Mouse (Mus musculus) kidney, adult 9 months (tissue): ENCODE measurements around the gene Golph3.
"Not testable (repeated sequence)": the region's sequence is repeated elsewhere in the genome, so short reads cannot be mapped to it uniquely, and the experiment has no call there.

ENCODE experiments used
- DNase-seq: peaks from one replicate; pipeline ENCODE4 v3.0.0; 2022

Golph3 gene

GRCm38 (mm10) chr15:12360519-12361212 lies 39.4 kb downstream of the Golph3 start:
- no peak for DNase-seq

- DNase-seq, result no peak
Measured at GRCm38 (mm10) chr15:12362001-12362700, 40.9 kb downstream of the Golph3 start.

- no peak for DNase-seq
Measured at GRCm38 (mm10) chr15:12362701-12363040, 41.4 kb downstream of the Golph3 start.

GRCm38 (mm10) chr15:12364096-12364495 lies 42.8 kb downstream of the Golph3 start:
- no peak for DNase-seq

- DNase-seq, result peak; percentile 13
Measured at GRCm38 (mm10) chr15:12365416-12366071, 44.3 kb downstream of the Golph3 start.

GRCm38 (mm10) chr15:12366072-12366469 lies 44.8 kb downstream of the Golph3 start:
- DNase-seq, result peak; percentile 28

GRCm38 (mm10) chr15:12366580-12367305 lies 45.5 kb downstream of the Golph3 start:
- not testable (repeated sequence) for DNase-seq

- DNase-seq, result peak; percentile 31
Measured at GRCm38 (mm10) chr15:12367306-12368080, 46.2 kb downstream of the Golph3 start.

GRCm38 (mm10) chr15:12368357-12368756 lies 47.1 kb downstream of the Golph3 start:
- DNase-seq, result no peak

GRCm38 (mm10) chr15:12368850-12369249 lies 47.6 kb downstream of the Golph3 start:
- DNase-seq, result no peak

- no peak for DNase-seq
Measured at GRCm38 (mm10) chr15:12370096-12370495, 48.8 kb downstream of the Golph3 start.

GRCm38 (mm10) chr15:12371183-12371582 lies 49.9 kb downstream of the Golph3 start:
- peak; percentile 75 for DNase-seq

- no peak for DNase-seq
Measured at GRCm38 (mm10) chr15:12373496-12373895, 52.2 kb downstream of the Golph3 start.

- DNase-seq, result peak; percentile 65
Measured at GRCm38 (mm10) chr15:12373918-12374317, 52.7 kb downstream of the Golph3 start.

- DNase-seq, result no peak
Measured at GRCm38 (mm10) chr15:12374916-12375315, 53.7 kb downstream of the Golph3 start.

GRCm38 (mm10) chr15:12375641-12376311 lies 54.5 kb downstream of the Golph3 start:
- DNase-seq, result peak; percentile 76

GRCm38 (mm10) chr15:12376491-12377069 lies 55.3 kb downstream of the Golph3 start:
- DNase-seq, result no peak

GRCm38 (mm10) chr15:12377800-12378199 lies 56.5 kb downstream of the Golph3 start:
- DNase-seq, result peak; percentile 59

- DNase-seq, result no peak
Measured at GRCm38 (mm10) chr15:12380057-12380456, 58.8 kb downstream of the Golph3 start.

- peak; percentile 71 for DNase-seq
Measured at GRCm38 (mm10) chr15:12380548-12380947, 59.3 kb downstream of the Golph3 start.

- no peak for DNase-seq
Measured at GRCm38 (mm10) chr15:12384679-12385078, 63.4 kb downstream of the Golph3 start.
